Mouse (Mus musculus): ENCODE results near the gene C2.

GRCm38 (mm10) chr17:34836856-34837221 is 61.2 kb downstream of the C2 start, which contains the start of the genes Stk19 and Dxo:
- TF ChIP-seq EP300 (IDR thresholded peaks at IDR 0.05; ENCODE audit: low read depth), result 0 out of 2 replicates have a peak, but pooled peaks have one; percentile 40
- no peak for TF ChIP-seq CTCF (IDR thresholded peaks at IDR 0.05; ENCODE audit: low read depth)

Measured in heart, postnatal 0 days (tissue).